Mouse (Mus musculus) inflammation-experienced regulatory T-cells, adult 6 months (primary cell): ENCODE data around the gene Ipo7. TPM values are rescaled to one million over a fixed set of nuclear protein-coding genes. Genes with fewer than 3 reads are reported as not detected.
"Not testable (repeated sequence)": the region's sequence is repeated elsewhere in the genome, so short reads cannot be mapped to it uniquely, and the experiment has no call there.

ENCODE experiments used
- ATAC-seq: one replicate; pipeline ENCODE4 v1.8.0; 2017
- polyA plus RNA-seq, 3 experiments: library from polyadenylated mRNA; unstranded; fragments of 100-300 nt; shearing (Covaris generic); gene quantifications; one replicate each; pipeline ENCODE4 v1.2.1; 2017

The Ipo7 gene
- polyA plus RNA-seq, 3 experiments from 2014 or later = 23.6 to 44.6 (median 26.4) TPM

DNA sequence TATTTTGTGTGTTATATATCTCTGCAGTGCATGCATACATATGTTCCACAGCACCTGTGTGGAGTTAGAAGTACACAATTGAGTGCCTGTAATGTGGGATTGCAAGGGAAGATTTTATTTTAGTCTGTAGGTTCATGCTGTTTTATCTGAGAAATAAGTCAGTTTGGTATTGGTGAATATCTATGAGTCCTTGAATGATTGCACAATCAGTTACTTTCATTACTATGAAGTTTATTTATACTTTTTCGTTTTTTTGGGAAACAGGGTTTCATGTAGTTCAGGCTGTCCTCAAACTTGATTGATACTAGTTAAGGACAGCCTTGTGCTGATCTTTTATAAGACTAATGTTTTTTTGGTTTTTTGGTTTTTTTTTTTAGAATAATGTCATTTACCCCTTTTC, 5.5 kb downstream of the Ipo7 start:
- ATAC-seq = no peak

DNA sequence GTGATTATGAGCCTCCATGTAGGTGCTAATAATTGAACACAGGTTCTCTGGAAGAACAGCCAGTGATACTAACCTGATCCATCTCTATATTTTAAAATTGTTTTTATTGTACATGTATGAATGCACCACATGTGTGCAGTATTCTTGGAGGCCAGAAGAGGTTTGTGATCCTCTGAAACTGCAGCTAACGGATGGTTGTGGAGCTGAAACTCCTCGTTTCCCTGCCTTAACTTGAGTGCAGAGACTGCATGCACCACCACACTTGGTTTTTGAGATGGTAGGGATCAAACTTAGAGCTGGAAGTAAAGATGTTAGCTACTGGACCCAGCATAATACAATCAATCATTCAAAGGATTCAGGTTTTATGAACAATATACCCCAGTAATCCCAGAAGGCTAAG, 8.5 kb downstream of the Ipo7 start:
- ATAC-seq = no peak

DNA sequence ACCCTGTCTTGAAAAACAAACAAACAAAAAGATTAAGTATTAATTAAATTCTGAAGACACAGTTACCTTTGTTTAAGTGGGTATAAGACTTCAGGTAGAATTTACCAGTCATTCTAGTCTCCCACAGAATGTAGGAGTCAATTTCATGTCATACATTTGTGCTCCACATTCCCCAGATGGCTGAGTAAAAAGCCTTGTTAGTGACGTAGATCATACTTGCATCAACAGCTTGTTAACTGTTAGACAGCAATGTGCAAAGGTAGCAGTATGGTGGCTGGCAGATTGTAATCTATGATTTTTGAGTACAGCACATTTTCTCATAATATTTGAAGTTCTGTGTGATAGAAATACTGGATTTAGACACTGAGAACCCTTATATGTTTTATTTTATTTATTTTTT, 10.8 kb downstream of the Ipo7 start:
- no peak for ATAC-seq

DNA sequence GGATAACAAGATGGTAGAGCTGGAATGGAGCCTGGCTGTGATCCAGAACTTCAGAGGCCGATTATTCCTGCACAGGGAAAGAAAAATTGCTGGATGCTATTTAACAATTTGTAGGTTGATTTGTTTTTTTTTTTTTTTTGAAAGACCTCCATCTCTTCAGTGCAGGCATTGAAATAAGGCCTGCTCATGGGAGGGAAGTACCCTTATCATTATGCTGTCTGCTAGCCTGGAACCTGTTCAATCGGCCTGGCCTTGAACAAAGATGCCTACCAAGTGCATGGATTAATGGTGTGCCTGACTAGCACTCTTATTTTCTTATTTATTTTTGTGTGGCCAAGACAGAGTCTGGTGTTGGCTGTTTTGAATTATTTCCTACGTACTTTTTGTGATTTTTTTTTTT, 12.3 kb downstream of the Ipo7 start:
- ATAC-seq = no peak

DNA sequence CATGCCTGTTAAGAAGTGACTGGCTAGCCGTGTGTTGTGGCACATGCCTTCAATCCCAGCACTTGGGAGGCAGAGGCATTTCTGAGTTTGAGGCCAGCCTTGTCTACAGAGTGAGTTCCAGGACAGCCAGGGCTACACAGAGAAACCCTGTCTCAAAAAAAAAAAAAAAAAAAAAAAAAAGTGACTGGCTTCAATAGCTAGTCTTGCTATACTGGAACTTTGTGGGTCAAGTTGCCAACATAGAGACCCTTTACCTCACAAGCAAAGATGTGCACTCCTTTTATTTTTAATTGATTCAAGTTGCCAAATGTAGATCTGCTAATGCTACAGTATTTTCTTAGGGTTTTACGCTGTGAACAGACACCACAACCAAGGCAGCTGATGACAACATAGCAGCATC, 39.6 kb downstream of the Ipo7 start:
- ATAC-seq = not testable (repeated sequence)

DNA sequence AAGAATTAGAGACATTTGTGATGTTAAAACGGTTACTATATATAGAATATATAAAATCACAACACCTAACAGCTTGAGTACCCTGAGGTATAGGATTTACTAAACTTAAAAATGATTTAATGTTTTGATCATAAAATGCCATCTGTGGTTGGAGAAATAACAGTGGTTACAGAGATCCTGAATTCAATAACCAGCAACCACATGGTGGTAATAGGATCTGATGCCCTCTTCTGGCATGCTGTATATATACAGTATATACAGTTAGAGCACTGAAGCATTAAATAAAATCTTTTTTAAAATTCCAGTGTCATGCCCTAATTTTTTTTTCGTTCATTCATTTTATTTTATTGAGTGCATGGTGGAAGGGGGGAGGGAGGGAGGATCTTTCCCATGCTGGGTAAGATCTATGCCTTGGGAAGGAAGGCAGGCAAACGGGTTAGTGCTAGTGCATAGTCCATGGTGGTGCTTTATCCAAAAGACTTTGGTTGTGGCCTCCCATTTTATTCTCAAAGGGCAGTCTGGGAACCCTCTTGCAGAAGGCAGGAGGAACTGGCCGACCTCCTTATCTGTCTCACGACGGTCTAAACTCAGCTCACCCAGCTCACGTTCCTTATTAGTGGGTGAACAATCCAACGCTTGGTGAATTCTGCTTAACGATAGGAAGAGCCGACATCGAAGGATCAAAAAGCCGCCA, 41.2 kb downstream of the Ipo7 start:
- no peak for ATAC-seq

DNA sequence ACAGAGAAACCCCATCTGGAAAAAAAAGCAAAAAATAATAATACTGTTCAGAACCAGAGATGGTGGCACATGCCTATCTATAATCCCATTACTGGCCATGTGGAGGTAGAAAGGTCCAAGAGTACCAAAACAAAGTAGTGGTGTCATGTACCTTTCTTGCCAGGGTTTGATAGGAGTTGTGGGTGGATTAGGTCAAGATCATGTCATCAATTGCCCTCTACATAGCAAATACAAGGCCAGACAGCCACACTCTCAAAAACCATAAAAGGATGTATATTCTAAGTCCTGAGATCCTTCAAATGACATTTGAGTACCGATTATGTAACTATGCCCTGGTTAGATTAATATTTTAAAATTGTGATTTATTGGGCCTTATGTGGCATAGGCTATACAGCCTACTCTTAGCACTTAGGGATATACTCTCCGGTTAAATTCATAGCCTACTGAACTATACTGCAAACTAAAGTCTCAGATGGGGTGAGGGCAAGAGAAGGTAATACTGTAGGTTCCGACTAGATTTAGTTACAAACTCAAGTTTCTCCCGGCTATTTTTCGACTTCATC, 42.1 kb downstream of the Ipo7 start:
- no peak for ATAC-seq

DNA sequence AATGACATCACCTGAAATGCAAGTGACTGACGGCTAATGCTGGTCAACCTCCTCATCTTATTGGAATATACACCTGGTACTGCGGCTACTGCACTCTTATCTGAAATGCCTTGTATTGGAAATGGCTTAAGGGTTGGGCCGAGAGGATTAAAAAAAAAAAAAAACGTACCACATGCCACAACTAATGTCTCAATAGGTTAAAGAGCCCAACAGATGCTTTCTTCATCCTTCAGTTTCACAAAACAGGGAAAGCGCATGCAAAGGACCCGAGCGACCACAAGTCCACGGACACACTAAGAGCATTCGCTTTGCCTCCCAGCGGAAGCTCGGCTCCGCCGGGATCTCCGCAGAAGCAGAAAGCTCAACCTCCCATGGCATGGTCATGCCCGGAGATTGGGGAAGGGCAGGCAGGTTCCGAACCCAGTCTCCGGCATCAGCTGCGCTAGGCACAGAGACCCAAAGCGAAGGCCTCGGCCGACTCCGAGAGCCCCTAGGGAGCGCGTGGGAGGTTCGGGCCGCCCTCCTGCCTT, 42.7 kb downstream of the Ipo7 start:
- peak; percentile 3 for ATAC-seq

DNA sequence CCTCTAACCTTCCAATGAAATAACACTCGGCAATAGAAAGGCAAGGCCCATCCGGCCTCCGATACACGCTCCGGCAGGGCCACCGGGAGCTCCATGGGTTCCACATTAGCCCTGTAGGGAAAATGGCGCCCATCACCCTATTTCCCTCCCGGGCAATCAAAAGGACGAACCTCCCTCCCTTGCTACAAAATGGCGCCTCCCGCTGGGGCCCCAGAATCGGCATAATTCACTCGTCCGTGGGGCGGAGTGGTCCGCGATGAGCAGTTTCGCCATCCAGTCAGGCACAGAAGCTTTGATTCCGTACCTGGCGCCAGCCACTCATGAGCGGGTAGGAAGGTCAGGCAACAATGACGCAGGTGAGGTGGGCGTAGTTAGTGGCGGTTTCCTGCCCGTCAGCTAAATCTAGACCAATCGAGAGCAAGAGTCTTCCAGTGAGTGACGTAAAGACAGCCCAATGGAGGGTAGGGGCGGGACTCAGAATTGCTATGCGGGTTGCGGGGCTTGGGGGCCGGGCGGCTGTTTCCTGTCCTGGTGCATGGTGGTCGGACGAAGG, 43.2 kb downstream of the Ipo7 start, which contains the start of gene Zfp143:
Gene Zfp143, plus strand, starts transcription at position 19 of the 553 bp plus-strand sequence.
- peak; percentile 94 for ATAC-seq

DNA sequence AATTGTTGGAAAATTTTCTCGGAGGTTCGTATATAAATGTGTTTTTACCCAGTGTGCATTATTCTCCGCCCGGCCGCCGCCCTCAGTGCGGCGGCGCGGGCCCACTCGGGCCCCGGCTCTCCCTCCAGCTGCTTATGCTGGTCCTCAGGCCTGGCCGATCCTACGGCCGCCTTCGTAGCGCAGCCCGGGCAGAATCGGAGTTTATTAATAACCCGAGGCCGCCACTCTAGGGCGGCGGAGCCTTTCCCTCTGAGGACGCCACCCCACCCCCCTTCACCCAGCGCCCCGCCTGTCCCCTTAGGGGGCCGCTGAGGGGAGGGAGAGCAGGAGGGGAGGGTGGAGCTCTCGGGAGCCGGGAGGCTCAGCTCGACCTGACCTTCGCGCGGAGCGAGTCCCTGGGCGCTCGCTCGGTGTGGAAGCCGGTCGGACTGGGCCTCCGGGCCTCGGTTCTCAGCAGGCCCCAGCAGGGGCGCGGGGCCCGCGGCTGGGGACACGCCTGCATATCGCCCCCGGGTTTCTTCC, 43.7 kb downstream of the Ipo7 start:
- peak; percentile 14 for ATAC-seq

DNA sequence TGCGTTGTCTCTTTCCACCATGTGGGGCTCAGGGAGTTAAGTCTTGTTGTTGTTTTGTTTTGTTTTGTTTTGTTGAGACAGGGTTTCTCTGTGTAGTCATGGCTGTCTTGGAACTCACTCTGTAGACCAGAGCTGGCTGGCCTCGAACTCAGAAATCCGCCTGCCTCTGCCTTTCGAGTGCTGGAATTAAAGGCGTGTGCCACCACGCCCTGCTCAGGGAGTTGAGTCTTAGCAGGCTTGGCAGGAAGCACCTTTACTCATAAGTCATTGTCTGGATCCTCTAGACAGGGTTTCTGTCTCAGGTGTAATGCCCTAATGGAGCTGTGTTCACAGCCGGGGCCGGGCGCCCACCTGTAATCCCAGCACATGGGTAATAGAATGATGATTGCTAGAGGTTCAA, 45.7 kb downstream of the Ipo7 start:
- no peak for ATAC-seq

DNA sequence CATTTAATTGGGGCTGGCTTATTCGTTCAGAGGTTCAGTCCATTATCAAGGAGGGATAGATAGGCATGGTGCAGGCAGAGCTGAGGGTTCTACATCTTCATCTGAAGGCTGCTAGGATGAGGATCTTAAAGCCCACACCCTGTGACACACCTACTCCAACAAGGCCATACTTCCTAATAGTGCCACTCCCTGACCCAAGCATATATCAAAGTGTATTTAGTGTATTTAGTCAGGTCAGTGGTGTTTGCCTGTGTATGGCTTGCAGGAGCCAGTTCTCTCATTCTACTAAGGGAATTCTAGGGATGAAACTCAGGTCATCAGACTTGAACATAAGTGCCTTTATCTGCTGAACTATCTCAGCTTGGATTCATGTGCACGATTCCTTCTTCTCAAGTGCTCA, 51.0 kb downstream of the Ipo7 start:
- ATAC-seq = no peak

DNA sequence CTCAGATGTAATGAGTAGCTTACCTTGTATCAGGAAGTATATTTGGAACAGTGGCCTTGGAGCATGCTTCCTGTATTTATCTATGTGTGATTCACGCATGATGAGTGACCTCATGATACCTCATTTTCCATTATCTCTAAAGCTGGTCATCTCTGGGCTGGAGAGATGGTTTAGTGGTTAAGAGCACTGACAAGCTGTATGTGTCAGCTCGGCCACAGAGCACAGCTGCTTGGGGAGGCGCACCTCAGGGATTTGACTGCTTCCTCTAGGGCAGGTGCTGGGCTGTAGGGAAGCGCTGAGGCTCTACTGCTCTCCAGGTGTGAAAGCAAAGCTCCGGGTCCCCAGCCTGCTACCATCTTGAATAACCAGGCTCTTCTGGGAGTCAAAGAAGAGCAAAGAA, 60.1 kb downstream of the Ipo7 start:
- no peak for ATAC-seq

DNA sequence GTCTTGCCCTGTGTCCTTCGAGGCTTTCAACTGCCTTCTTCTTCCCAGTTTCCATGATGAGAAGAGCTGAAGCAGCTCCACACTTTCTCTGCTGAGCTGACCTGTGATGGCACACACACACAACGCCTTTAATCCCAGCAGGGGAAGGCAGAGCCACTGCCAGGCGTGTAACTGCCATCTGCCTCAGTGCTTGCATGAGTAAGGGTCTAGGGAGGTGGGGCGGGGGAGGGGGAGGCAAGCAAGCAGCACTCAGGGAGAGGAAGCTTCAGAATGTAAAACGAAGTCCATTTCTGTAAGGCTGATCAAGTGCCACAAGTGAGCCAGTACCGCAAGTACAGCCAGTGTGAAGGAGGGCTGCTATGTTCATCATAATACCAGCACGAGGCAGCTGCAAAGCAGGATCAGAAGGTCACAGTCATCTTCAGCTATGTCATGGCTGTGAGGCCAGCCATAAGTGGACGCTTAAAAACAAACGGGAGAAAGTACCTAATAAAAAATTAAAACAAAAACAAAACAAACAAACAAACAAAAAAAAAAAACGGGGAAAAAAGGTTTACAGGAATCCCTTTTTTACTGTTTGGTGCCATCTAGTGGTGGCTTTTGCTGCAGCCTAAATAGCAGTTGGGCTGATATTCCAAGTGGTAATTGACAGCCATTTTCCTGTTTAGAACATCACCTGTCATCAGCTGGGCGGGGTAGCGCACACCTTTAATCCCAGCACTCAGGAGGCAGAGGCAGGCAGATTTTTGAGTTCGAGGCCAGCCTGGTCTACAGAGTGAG, 65.5 kb downstream of the Ipo7 start:
- peak; percentile 77 for ATAC-seq

DNA sequence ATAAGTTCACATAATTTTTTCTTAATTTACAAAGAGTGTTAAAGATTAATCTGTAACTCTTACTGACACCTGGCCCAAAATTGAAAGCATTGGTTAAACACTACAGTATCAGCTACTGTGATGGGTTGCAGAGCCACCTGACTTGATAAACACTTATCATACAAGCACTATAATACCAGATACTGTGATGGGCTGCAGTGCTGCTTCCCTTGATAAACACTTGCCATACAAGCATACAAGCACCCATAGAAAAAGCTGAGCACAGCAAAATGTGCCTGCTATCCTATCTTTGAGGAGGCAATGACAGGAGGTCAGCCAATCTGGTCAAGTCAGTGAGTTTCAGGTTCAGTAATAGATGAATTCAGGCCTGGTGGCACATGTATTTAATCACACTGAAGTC, 67.1 kb downstream of the Ipo7 start:
- no peak for ATAC-seq

DNA sequence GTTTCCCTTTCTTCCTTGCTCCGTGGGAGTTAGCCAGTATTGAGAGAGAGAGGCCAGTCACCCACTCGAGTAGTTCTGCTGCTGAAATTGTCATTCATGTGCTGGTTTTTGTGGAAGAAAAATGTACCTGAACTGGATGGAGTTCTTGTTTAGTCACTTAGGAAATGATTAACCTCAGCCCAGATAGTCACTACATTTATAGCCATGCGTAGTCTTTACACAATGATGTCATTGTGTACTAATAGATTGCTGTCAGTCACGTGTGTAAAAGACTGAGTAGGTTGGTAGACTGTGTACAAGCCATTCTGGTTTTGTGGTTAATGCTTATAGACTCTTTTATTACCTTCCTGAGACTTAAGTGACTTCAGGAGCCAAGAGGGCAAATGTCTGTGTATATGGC, 69.8 kb downstream of the Ipo7 start:
- ATAC-seq = no peak

DNA sequence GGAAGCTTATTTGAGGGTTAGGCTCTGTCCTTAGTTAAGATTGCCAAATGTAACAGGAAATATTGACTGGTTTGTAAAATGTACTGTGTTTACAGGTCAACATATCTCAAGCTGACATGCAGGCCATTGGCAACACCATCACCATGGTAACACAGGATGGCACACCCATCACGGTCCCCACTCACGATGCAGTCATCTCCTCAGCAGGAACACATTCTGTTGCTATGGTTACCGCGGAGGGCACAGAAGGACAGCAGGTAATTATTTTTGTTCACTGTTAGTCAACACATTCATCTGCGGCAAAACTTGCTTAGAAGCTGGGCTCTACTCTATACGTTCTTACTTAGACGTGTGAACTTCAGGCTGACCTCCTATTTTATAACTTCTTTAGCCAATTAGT, 73.6 kb downstream of the Ipo7 start:
- ATAC-seq = no peak

DNA sequence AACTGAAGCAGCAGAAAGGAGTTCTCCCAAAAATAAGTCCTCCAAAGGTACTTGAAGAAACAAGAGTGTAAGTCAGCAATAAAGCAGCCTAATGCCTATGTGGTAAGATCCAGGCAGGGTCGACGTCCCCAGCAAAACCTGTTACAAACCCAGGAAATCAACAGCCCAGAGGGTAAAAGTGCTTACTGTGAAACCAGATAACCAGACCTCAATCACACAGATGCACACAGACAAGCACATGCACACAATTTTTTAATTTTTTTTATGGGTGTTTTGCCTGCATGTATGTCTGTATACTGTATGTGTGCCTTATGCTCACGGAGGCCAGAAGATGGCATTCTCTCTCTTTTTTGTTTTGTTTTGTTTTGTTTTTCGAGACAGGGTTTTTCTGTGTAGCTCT, 78.3 kb downstream of the Ipo7 start:
- ATAC-seq = no peak

DNA sequence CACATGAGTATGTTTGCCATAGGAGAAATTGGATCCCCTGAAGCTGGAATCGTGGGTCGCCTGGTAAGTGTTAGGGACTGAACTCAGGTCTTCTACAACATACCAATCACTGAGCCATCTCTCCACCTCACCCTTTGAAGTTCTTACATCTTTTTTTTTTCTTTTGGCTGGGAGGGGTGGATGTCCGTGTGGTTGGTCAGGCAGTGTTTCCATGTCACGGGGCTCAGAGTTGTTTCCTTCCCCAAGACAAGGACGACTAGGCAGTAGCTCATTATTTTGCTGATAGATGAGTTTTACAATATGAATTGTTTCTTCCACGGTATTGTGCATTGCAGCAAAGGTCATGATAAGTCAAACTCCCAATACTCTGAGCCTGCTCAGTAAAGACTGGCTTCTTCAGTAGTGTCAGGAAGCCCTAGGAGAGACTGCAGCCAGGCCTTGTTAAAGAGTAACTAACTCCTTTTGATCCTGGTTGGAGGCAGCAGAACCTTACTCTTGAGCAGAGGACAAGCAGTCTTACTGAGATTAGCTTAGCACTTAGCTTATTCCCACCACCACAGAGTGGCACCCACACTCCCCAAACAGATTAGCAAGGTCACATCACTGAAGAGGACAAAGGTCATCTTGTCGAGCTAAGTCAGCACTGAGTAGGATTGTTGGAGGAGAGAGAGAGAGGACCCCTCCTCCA, 79.2 kb downstream of the Ipo7 start:
- no peak for ATAC-seq

DNA sequence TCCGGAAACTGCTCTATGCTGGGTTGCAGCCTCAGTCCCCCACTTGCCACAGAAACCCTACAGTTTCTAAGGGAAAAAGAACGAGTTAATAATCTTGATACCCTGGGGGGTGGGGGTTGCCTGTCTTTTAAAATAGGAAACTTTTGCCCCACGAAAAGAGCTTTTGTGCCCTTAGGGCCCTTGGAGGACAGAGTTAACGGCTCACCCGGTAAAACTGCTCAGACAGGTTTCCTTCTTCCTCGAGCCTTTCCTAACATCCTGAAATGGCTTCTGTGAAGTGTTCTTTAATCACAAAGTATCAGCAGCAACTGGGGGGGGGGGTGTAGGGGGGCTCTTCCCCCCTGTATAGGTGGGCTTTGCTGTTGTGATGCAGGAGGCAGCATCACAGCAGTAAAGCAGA, 82.8 kb downstream of the Ipo7 start:
- ATAC-seq = no peak

DNA sequence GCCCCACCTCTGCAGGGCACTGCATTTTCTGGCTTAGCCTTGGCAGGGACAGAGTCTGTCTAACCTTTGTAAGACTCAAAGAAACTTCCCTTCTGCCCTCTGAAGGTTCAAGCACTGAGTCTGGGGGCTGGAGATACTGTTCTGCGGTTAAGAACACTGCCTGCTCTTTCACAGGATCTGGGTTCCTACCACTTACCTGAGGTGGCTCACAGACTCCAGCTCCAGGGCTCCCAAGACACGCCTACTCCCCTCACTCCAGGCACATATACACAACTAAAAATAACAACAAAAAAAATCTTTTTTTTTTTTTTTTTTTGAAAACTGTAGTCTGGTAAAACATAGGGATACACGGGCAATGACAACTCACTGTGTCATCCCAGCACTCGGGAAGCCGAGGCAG, 83.2 kb downstream of the Ipo7 start:
- no peak for ATAC-seq

DNA sequence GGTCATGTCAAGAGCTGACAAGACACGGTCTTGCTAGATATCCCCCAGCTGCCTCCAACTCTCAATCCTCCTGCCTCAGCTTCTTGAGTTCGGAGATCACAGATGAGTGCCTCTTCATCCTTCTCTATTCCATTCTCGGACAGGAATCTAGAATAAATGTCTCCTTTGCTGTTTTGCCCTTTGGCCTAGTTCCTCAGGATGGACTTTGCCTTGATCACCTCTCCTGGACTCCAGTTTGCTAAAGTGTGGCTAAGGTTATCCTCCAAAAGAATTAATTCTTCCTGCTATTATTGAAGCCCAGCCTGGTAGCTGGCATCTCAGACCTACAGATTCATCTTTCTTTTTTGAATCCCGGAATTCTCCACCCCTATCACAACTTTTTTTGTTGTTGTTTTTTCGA, 87.0 kb downstream of the Ipo7 start:
- no peak for ATAC-seq
